Mouse (Mus musculus) heart, postnatal 4 days (tissue): ENCODE data around the gene Il7r. TPM values are rescaled to one million over a fixed set of nuclear protein-coding genes. Genes with fewer than 3 reads are reported as not detected.
"Not testable (repeated sequence)": the region's sequence is repeated elsewhere in the genome, so short reads cannot be mapped to it uniquely, and the experiment has no call there.

Experiments used
- DNase-seq: peaks from one replicate; pipeline ENCODE4 v3.0.0; 2021
- total RNA-seq, 2 experiments: library from RNA; stranded (reverse); gene quantifications; 2 replicates each; pipeline ENCODE4 v1.2.3; 2021

Gene Il7r
- under 1 TPM in 1 of 2 experiments, not detected in 1; 0.43 TPM for total RNA-seq

GRCm38 (mm10) chr15:9530076-9530475 is at the start of gene Il7r:
Gene Il7r, minus strand, starts transcription at chr15:9530176.
- no peak for DNase-seq

GRCm38 (mm10) chr15:9577303-9577702 is 47.3 kb upstream of the Il7r start:
- no peak for DNase-seq

GRCm38 (mm10) chr15:9574796-9575195 is 44.8 kb upstream of the Il7r start:
- no peak for DNase-seq

- peak; percentile 58 for DNase-seq
These were observed 43.4 kb upstream of the Il7r start for GRCm38 (mm10) chr15:9573361-9573760.

GRCm38 (mm10) chr15:9572664-9573063 is 42.7 kb upstream of the Il7r start:
- DNase-seq = no peak

GRCm38 (mm10) chr15:9571896-9572295 is 41.9 kb upstream of the Il7r start:
- no peak for DNase-seq

GRCm38 (mm10) chr15:9567316-9567715 is 37.3 kb upstream of the Il7r start:
- no peak for DNase-seq

GRCm38 (mm10) chr15:9565396-9565795 is 35.4 kb upstream of the Il7r start:
- no peak for DNase-seq

GRCm38 (mm10) chr15:9564156-9564555 is 34.2 kb upstream of the Il7r start:
- no peak for DNase-seq

- DNase-seq = not testable (repeated sequence)
These were observed 27.3 kb upstream of the Il7r start for GRCm38 (mm10) chr15:9557264-9557663.

- DNase-seq = no peak
These were observed 19.0 kb upstream of the Il7r start for GRCm38 (mm10) chr15:9548951-9549350.

- DNase-seq = no peak
These were observed 5.2 kb upstream of the Il7r start for GRCm38 (mm10) chr15:9535200-9535599.

- DNase-seq = no peak
These were observed 3.5 kb upstream of the Il7r start for GRCm38 (mm10) chr15:9533356-9533902.

- DNase-seq = no peak
These were observed 330 bp downstream of the Il7r start for GRCm38 (mm10) chr15:9529646-9530045.

GRCm38 (mm10) chr15:9528186-9528935 is 1.6 kb downstream of the Il7r start:
- no peak for DNase-seq

- no peak for DNase-seq
These were observed 3.6 kb downstream of the Il7r start for GRCm38 (mm10) chr15:9526412-9526811.

- DNase-seq = no peak
These were observed 5.1 kb downstream of the Il7r start for GRCm38 (mm10) chr15:9524907-9525306.

GRCm38 (mm10) chr15:9523956-9524355 is 6.0 kb downstream of the Il7r start:
- DNase-seq = no peak

GRCm38 (mm10) chr15:9523059-9523458 is 6.9 kb downstream of the Il7r start:
- DNase-seq = no peak

- DNase-seq = no peak
These were observed 37.9 kb downstream of the Il7r start for GRCm38 (mm10) chr15:9492077-9492476.

GRCm38 (mm10) chr15:9489417-9490118 is 40.4 kb downstream of the Il7r start:
- no peak for DNase-seq

- no peak for DNase-seq
These were observed 56.8 kb downstream of the Il7r start for GRCm38 (mm10) chr15:9473188-9473587.

GRCm38 (mm10) chr15:9472618-9473017 is 57.4 kb downstream of the Il7r start:
- no peak for DNase-seq

GRCm38 (mm10) chr15:9472167-9472566 is 57.8 kb downstream of the Il7r start:
- no peak for DNase-seq
